Mouse (Mus musculus) lung, embryonic 16.5 days (tissue): ENCODE data around the gene A2ml1. TPM values are rescaled to one million over a fixed set of nuclear protein-coding genes. Genes with fewer than 3 reads are reported as not detected.

Source experiments
- ATAC-seq: fragments of 200-750 bp; cut with Nextera tagmentation; 2 replicates; pipeline ENCODE4 v1.8.0; 2017; ENCODE audit warnings: low read depth, mild to moderate bottlenecking, moderate library complexity
- H3K27ac ChIP-seq: fragments of 300-500 bp; sonication (generic); 2 replicates; pipeline ENCODE4 v1.5.1; 2014; ENCODE audit warnings: mild to moderate bottlenecking, control low read depth, low read length
- H3K27me3 ChIP-seq: fragments of 300-500 bp; sonication (generic); 2 replicates; pipeline ENCODE4 v1.6.1; 2014; ENCODE audit warnings: low read depth, low read length, mixed read lengths; ENCODE audit not compliant: control insufficient read depth, insufficient read depth
- H3K36me3 ChIP-seq: fragments of 300-500 bp; sonication (generic); 2 replicates; pipeline ENCODE4 v1.6.1; 2014; ENCODE audit warnings: low read length; ENCODE audit not compliant: control insufficient read depth, insufficient read depth
- H3K4me1 ChIP-seq: fragments of 300-500 bp; sonication (generic); replicated peaks from 2 replicates; pipeline ENCODE4 v1.6.1; 2014; ENCODE audit warnings: low read length, mixed read lengths; ENCODE audit not compliant: control insufficient read depth, insufficient read depth
- H3K4me2 ChIP-seq: fragments of 300-500 bp; sonication (generic); 2 replicates; pipeline ENCODE4 v1.6.1; 2014; ENCODE audit warnings: low read depth, low read length, control low read depth
- H3K4me3 ChIP-seq: fragments of 300-500 bp; sonication (generic); 2 replicates; pipeline ENCODE4 v1.5.1; 2014; ENCODE audit warnings: mild to moderate bottlenecking, low read length, control low read depth
- H3K9ac ChIP-seq: fragments of 300-500 bp; sonication (generic); 2 replicates; pipeline ENCODE4 v1.6.1; 2014; ENCODE audit warnings: low read length, control low read depth
- H3K9me3 ChIP-seq: fragments of 300-500 bp; sonication (generic); 2 replicates; pipeline ENCODE4 v1.6.1; 2016; ENCODE audit warnings: low read length; ENCODE audit not compliant: control insufficient read depth
- WGBS: fragments of 180-500 bp; shearing (Covaris S2); extraction: QIAGEN DNeasy Blood & Tissue Kit; methylation state at CpG from one replicate; pipeline ENCODE4 v1.1.7; 2014; 5-methylcytosine and 5-hydroxymethylcytosine counted together
- polyA plus RNA-seq: library from polyadenylated mRNA; unstranded; fragments of >200 nt; fragmentation: Nextera tagmentation; extraction: Ambion mirVana; gene quantifications from 2 replicates; pipeline ENCODE4 v1.2.1, GENCODE M21; 2015

Gene A2ml1
- polyA plus RNA-seq, 1 experiment from 2014 or later = 4.9 TPM

- no peak overlapping the region for H3K27ac ChIP-seq
- no peaks in the 10 kb centered on the region for H3K4me1 ChIP-seq
- H3K27me3 ChIP-seq = no peaks in the 10 kb centered on the region
- no peak overlapping the region for H3K4me3 ChIP-seq
- ATAC-seq = no peak
- no peaks in the 10 kb centered on the region for H3K36me3 ChIP-seq
- H3K9me3 ChIP-seq = no peaks in the 10 kb centered on the region
- H3K4me2 ChIP-seq = no peak overlapping the region
- 58% methylated on average over 15 of the region's 15 CpGs for WGBS
- H3K9ac ChIP-seq = no peak overlapping the region
Measured at GRCm38 (mm10) chr6:128494646-128495331, 86.6 kb downstream of the A2ml1 start.

GRCm38 (mm10) chr6:128491916-128492315 lies 89.5 kb downstream of the A2ml1 start:
- Histone ChIP-seq H3K36me3 (no peaks in the 10 kb centered on the region), H3K4me1 (no peaks in the 10 kb centered on the region), H3K9me3 (no peaks in the 10 kb centered on the region), H3K9ac (no peak overlapping the region), H3K4me2 (no peak overlapping the region), H3K27me3 (no peaks in the 10 kb centered on the region), H3K4me3 (no peak overlapping the region), H3K27ac (no peak overlapping the region)
- ATAC-seq = no peak
- WGBS = 81% methylated on average over 4 of the region's 4 CpGs

GRCm38 (mm10) chr6:128490141-128490540 lies 91.3 kb downstream of the A2ml1 start:
- WGBS = 93% methylated on average over 10 of the region's 10 CpGs
- H3K9ac ChIP-seq = no peak overlapping the region
- no peak overlapping the region for H3K27ac ChIP-seq
- no peaks in the 10 kb centered on the region for H3K27me3 ChIP-seq
- H3K9me3 ChIP-seq = no peaks in the 10 kb centered on the region
- no peaks in the 10 kb centered on the region for H3K4me1 ChIP-seq
- no peaks in the 10 kb centered on the region for H3K36me3 ChIP-seq
- no peak for ATAC-seq
- H3K4me3 ChIP-seq = no peak overlapping the region
- no peak overlapping the region for H3K4me2 ChIP-seq

Other genes with a start within 250 kb of the A2ml1 start
- 19.3 and 21.6 TPM in 2 replicates for gene Tulp3, start 225.8 kb downstream of the A2ml1 start, polyA plus RNA-seq
- gene Rhno1, start 218.7 kb downstream of the A2ml1 start, polyA plus RNA-seq = 113 and 117 TPM in 2 replicates
- gene Foxm1, start 218.6 kb downstream of the A2ml1 start, polyA plus RNA-seq = 39.6 and 43.2 TPM in 2 replicates
- 0.31 and 0.65 TPM in 2 replicates for gene Tex52, start 206.2 kb downstream of the A2ml1 start, polyA plus RNA-seq
- gene Gm44596, start 206.1 kb downstream of the A2ml1 start, polyA plus RNA-seq = not detected in 2 replicates
- gene Nrip2, start 182.3 kb downstream of the A2ml1 start, polyA plus RNA-seq = 3.5 and 3.6 TPM in 2 replicates
- gene Itfg2, start 156.7 kb downstream of the A2ml1 start, polyA plus RNA-seq = 29.6 and 32.2 TPM in 2 replicates
- gene Fkbp4, start 142.9 kb downstream of the A2ml1 start, polyA plus RNA-seq = 400 and 427 TPM in 2 replicates
- 0.79 and 7.8 TPM in 2 replicates for gene Pzp, start 54.9 kb downstream of the A2ml1 start, polyA plus RNA-seq
- not detected in 2 replicates for gene Klrb1a, start 41.9 kb upstream of the A2ml1 start, polyA plus RNA-seq
- gene Clec2h, start 80.8 kb upstream of the A2ml1 start, polyA plus RNA-seq = 0.50 TPM in 1 of 2 replicates, not detected in the other
- not detected in 2 replicates for gene Klrb1, start 141.5 kb upstream of the A2ml1 start, polyA plus RNA-seq
- gene Klrb1c, start 207.6 kb upstream of the A2ml1 start, polyA plus RNA-seq = 0.25 and 0.33 TPM in 2 replicates
- gene Gm44511, start 244.7 kb upstream of the A2ml1 start, polyA plus RNA-seq = not detected in 2 replicates
- 0.29 and 0.33 TPM in 2 replicates for gene Klrb1b, start 244.7 kb upstream of the A2ml1 start, polyA plus RNA-seq